Mouse (Mus musculus) megakaryocyte, embryonic 14.5 days (primary cell): Measurements from ENCODE around the gene Dlec1. TPM values are rescaled to one million over a fixed set of nuclear protein-coding genes. Genes with fewer than 3 reads are reported as not detected.

Source experiments
- H3K27me3 ChIP-seq: replicated peaks from 2 replicates; pipeline ENCODE3; 2012; ENCODE audit warnings: inconsistent platforms
- H3K36me3 ChIP-seq: replicated peaks from 2 replicates; pipeline ENCODE3; 2012; ENCODE audit warnings: low read length, inconsistent platforms, mixed read lengths
- H3K4me1 ChIP-seq: 2 replicates; pipeline ENCODE4 v1.6.1; 2012; ENCODE audit warnings: inconsistent platforms
- H3K4me3 ChIP-seq: replicated peaks from 2 replicates; pipeline ENCODE3; 2012; ENCODE audit warnings: moderate library complexity, mild to moderate bottlenecking, inconsistent platforms
- H3K9me3 ChIP-seq: 2 replicates; pipeline ENCODE4 v1.6.1; 2012; ENCODE audit warnings: inconsistent platforms
- FLI1 ChIP-seq: IDR thresholded peaks from 2 replicates; pipeline ENCODE4 v1.6.1; 2012; ENCODE audit warnings: low read length, inconsistent platforms, mixed read lengths
- GATA1 ChIP-seq: IDR thresholded peaks from 3 replicates; pipeline ENCODE4 v1.6.1; 2012; ENCODE audit warnings: mixed read lengths, low read length, inconsistent platforms, borderline replicate concordance
- polyA plus RNA-seq: library from polyadenylated mRNA; stranded (reverse); fragments of >175 nt; gene quantifications from 2 replicates; pipeline ENCODE4 v1.2.3, GENCODE M21; 2012; ENCODE audit warnings: low replicate concordance; ENCODE audit not compliant: insufficient read depth

Gene Dlec1
- polyA plus RNA-seq, 1 experiment = not detected

- TF ChIP-seq GATA1 (no peak), FLI1 (no peak)
- H3K4me3 ChIP-seq = no peak overlapping the region
- H3K4me1 ChIP-seq = no peaks in the 10 kb centered on the region
- H3K36me3 ChIP-seq = no peaks in the 10 kb centered on the region
- H3K9me3 ChIP-seq = peaks cover 3% of the 10 kb centered on the region; the same call in 1 of the 2 replicates
- H3K27me3 ChIP-seq = peaks cover 9% of the 10 kb centered on the region
Measured at GRCm38 (mm10) chr9:119192202-119192990, 90.1 kb downstream of the Dlec1 start.

Other genes with a start within 250 kb of the Dlec1 start
- 4.2 and 6.0 TPM in 2 replicates for gene Ctdspl, start 176.0 kb upstream of the Dlec1 start, polyA plus RNA-seq
- gene Vill, start 49.7 kb upstream of the Dlec1 start, polyA plus RNA-seq = 0.19 TPM in 1 of 2 replicates, not detected in the other
- 1.5 TPM in 1 of 2 replicates, not detected in the other for gene Plcd1, start 9.0 kb upstream of the Dlec1 start, polyA plus RNA-seq
- gene Acaa1b, start 54.6 kb downstream of the Dlec1 start, polyA plus RNA-seq = 1.5 TPM in 1 of 2 replicates, not detected in the other
- not detected in 2 replicates for gene Gm47289, start 56.7 kb downstream of the Dlec1 start, polyA plus RNA-seq
- not detected in 2 replicates for gene Slc22a13, start 106.6 kb downstream of the Dlec1 start, polyA plus RNA-seq
- gene Oxsr1, start 219.9 kb downstream of the Dlec1 start, polyA plus RNA-seq = 5.3 and 8.2 TPM in 2 replicates
- gene Acaa1a, start 237.2 kb downstream of the Dlec1 start, polyA plus RNA-seq = 77.2 and 206 TPM in 2 replicates
- 17.6 and 38.2 TPM in 2 replicates for gene Myd88, start 238.9 kb downstream of the Dlec1 start, polyA plus RNA-seq